Mouse (Mus musculus): ENCODE measurements around the gene Dock2. TPM values are rescaled to one million over a fixed set of nuclear protein-coding genes. Genes with fewer than 3 reads are reported as not detected.
A peak's percentile ranks its signal among the peaks of the same experiment; 100 is the strongest.
"Not testable (repeated sequence)": the region's sequence is repeated elsewhere in the genome, so short reads cannot be mapped to it uniquely, and the experiment has no call there.

Gene Dock2
- 48.9 and 50.5 TPM in 2 replicates for polyA plus RNA-seq (2012; rRNA removed)

GRCm38 (mm10) chr11:34783587-34784043, at the start of gene Dock2:
Gene Dock2 (minus strand): TSS chr11:34783892.
- H3K27me3 ChIP-seq (ENCODE audit: control insufficient read depth, insufficient read depth, low read length), result no peaks in the 10 kb centered on the region
- H3K36me3 ChIP-seq (ENCODE audit: control insufficient read depth, insufficient read depth, low read length), result peaks cover 8% of the 10 kb centered on the region
- peak; percentile 80 for DNase-seq
- TF ChIP-seq POLR2A (IDR thresholded peaks at IDR 0.05; ENCODE audit: control insufficient read depth, extremely low read depth, insufficient read depth, low read length, poor library complexity) (peak; percentile 65; the same call in 1 of the 2 replicates), CTCF (IDR thresholded peaks at IDR 0.05; ENCODE audit: borderline replicate concordance, control insufficient read depth, extremely low read depth, insufficient read depth, low read length, poor library complexity) (0 out of 2 replicates have a peak, but pooled peaks have one; percentile 9)
- H3K27ac ChIP-seq (ENCODE audit: control insufficient read depth, insufficient read depth, low read length), result peak within 1 kb of the TSS; percentile 90
- WGBS, result 5% methylated on average over 12 of the region's 12 CpGs
- peak within 1 kb of the TSS; percentile 91 for H3K4me3 ChIP-seq (ENCODE audit: control insufficient read depth, insufficient read depth, low read length)
- peaks cover 27% of the 10 kb centered on the region for H3K4me1 ChIP-seq (replicated peaks; ENCODE audit: control insufficient read depth, insufficient read depth, low read length)

DNA sequence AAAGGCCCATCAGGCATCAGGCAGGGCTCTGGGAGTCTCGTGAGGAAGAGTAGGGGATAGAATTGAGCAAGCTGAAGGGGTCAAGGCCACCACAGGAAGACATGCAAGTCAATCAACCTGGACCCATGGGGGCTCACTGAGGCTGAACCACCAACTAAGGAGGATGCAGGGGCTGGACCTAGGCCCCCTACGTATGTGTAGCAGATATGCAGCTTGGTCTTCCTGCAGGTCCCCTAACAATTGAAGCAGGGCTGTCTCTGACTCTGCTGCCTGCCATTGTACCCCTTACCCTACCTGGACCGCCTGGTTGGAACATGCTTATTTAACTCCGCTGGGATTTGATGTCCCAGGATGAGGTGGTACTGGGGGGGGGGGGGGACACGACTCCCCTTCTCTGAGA, 49.0 kb upstream of the Dock2 start:
- peak overlapping the region; percentile 42 for H3K4me3 ChIP-seq (ENCODE audit: control insufficient read depth, insufficient read depth, low read length)
- DNase-seq, result no peak
- 21% methylated on average over 5 of the region's 5 CpGs for WGBS

GRCm38 (mm10) chr11:34827803-34828202, 44.1 kb upstream of the Dock2 start:
- TF ChIP-seq CTCF (IDR thresholded peaks at IDR 0.05; ENCODE audit: borderline replicate concordance, control insufficient read depth, extremely low read depth, insufficient read depth, low read length, poor library complexity) (no peak), POLR2A (IDR thresholded peaks at IDR 0.05; ENCODE audit: control insufficient read depth, extremely low read depth, insufficient read depth, low read length, poor library complexity) (no peak)
- H3K4me3 ChIP-seq (ENCODE audit: control insufficient read depth, insufficient read depth, low read length), result no peak overlapping the region
- 95% methylated on average over 3 of the region's 3 CpGs for WGBS
- H3K4me1 ChIP-seq (replicated peaks; ENCODE audit: control insufficient read depth, insufficient read depth, low read length), result peaks cover 5% of the 10 kb centered on the region
- no peak for DNase-seq
- no peak overlapping the region for H3K27ac ChIP-seq (ENCODE audit: control insufficient read depth, insufficient read depth, low read length)
- H3K36me3 ChIP-seq (ENCODE audit: control insufficient read depth, insufficient read depth, low read length), result peaks cover 39% of the 10 kb centered on the region
- no peaks in the 10 kb centered on the region for H3K27me3 ChIP-seq (ENCODE audit: control insufficient read depth, insufficient read depth, low read length)

More for the DNA sequence above, 49.0 kb upstream of the Dock2 start:
- Histone ChIP-seq H3K4me1 (replicated peaks; ENCODE audit: control insufficient read depth, insufficient read depth, low read length) (peaks cover 13% of the 10 kb centered on the region), H3K27me3 (ENCODE audit: control insufficient read depth, insufficient read depth, low read length) (no peaks in the 10 kb centered on the region), H3K27ac (ENCODE audit: control insufficient read depth, insufficient read depth, low read length) (no peak overlapping the region), H3K36me3 (ENCODE audit: control insufficient read depth, insufficient read depth, low read length) (peaks cover 18% of the 10 kb centered on the region)
- TF ChIP-seq CTCF (IDR thresholded peaks at IDR 0.05; ENCODE audit: borderline replicate concordance, control insufficient read depth, extremely low read depth, insufficient read depth, low read length, poor library complexity) (no peak), POLR2A (IDR thresholded peaks at IDR 0.05; ENCODE audit: control insufficient read depth, extremely low read depth, insufficient read depth, low read length, poor library complexity) (no peak)

DNA sequence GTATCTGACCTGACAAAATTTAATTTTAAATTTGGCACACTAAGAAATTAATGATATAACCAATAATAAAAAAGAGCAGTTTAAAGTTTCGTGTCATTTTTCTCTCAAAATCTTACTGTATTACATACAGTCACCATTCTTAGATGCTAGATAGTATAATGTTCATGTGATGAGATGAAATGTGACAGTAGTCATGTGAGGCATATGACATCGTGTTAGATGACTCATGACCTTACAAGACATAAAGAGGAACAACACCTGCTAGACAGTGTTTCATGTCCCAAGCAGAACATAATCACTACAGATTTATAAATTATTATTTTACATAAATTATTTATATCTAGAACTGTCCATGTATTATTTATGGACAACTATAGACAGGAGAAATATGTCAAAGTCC, 43.2 kb upstream of the Dock2 start:
- Histone ChIP-seq H3K4me3 (ENCODE audit: control insufficient read depth, insufficient read depth, low read length) (no peak overlapping the region), H3K4me1 (replicated peaks; ENCODE audit: control insufficient read depth, insufficient read depth, low read length) (no peaks in the 10 kb centered on the region), H3K27me3 (ENCODE audit: control insufficient read depth, insufficient read depth, low read length) (no peaks in the 10 kb centered on the region), H3K27ac (ENCODE audit: control insufficient read depth, insufficient read depth, low read length) (no peak overlapping the region), H3K36me3 (ENCODE audit: control insufficient read depth, insufficient read depth, low read length) (peaks cover 45% of the 10 kb centered on the region)
- TF ChIP-seq POLR2A (IDR thresholded peaks at IDR 0.05; ENCODE audit: control insufficient read depth, extremely low read depth, insufficient read depth, low read length, poor library complexity), result no peak
- TF ChIP-seq CTCF (IDR thresholded peaks at IDR 0.05; ENCODE audit: borderline replicate concordance, control insufficient read depth, extremely low read depth, insufficient read depth, low read length, poor library complexity), result no peak
- 92% methylated on average over 2 of the region's 2 CpGs for WGBS
- no peak for DNase-seq

- Histone ChIP-seq H3K4me1 (replicated peaks; ENCODE audit: control insufficient read depth, insufficient read depth, low read length) (no peaks in the 10 kb centered on the region), H3K27ac (ENCODE audit: control insufficient read depth, insufficient read depth, low read length) (no peak overlapping the region), H3K4me3 (ENCODE audit: control insufficient read depth, insufficient read depth, low read length) (no peak overlapping the region), H3K27me3 (ENCODE audit: control insufficient read depth, insufficient read depth, low read length) (no peaks in the 10 kb centered on the region), H3K36me3 (ENCODE audit: control insufficient read depth, insufficient read depth, low read length) (peaks cover 54% of the 10 kb centered on the region)
- no peak for DNase-seq
- TF ChIP-seq POLR2A (IDR thresholded peaks at IDR 0.05; ENCODE audit: control insufficient read depth, extremely low read depth, insufficient read depth, low read length, poor library complexity) (no peak), CTCF (IDR thresholded peaks at IDR 0.05; ENCODE audit: borderline replicate concordance, control insufficient read depth, extremely low read depth, insufficient read depth, low read length, poor library complexity) (no peak)
- WGBS, result 95% methylated on average over 4 of the region's 4 CpGs
Observed at GRCm38 (mm10) chr11:34824791-34825190, 41.1 kb upstream of the Dock2 start.

GRCm38 (mm10) chr11:34814767-34815166, 31.1 kb upstream of the Dock2 start:
- TF ChIP-seq CTCF (IDR thresholded peaks at IDR 0.05; ENCODE audit: borderline replicate concordance, control insufficient read depth, extremely low read depth, insufficient read depth, low read length, poor library complexity), result no peak
- TF ChIP-seq POLR2A (IDR thresholded peaks at IDR 0.05; ENCODE audit: control insufficient read depth, extremely low read depth, insufficient read depth, low read length, poor library complexity), result no peak
- Histone ChIP-seq H3K4me1 (replicated peaks; ENCODE audit: control insufficient read depth, insufficient read depth, low read length) (no peaks in the 10 kb centered on the region), H3K36me3 (ENCODE audit: control insufficient read depth, insufficient read depth, low read length) (peaks cover 34% of the 10 kb centered on the region), H3K27ac (ENCODE audit: control insufficient read depth, insufficient read depth, low read length) (no peak overlapping the region), H3K4me3 (ENCODE audit: control insufficient read depth, insufficient read depth, low read length) (no peak overlapping the region), H3K27me3 (ENCODE audit: control insufficient read depth, insufficient read depth, low read length) (no peaks in the 10 kb centered on the region)
- WGBS, result 13% methylated on average over 2 of the region's 2 CpGs
- DNase-seq, result no peak

DNA sequence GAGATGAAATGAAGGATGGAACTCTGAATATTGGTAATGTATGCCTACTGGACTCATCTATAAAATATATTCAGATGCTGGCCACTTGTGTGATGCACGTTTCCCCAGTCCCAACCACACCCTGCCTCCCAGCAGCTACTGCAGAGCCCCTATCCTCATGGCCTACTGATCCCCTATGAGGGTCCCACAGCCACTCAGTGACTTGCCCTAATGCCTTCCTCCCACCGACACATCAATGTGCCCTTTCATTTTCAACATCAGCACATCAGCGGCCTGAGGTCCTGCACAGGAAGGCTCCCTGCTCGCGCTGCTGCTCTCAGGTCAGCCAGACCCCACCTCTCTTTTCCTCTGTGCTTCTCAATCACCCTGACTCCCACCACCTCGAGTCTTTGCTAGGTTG, 30.6 kb upstream of the Dock2 start:
- no peak for TF ChIP-seq CTCF (IDR thresholded peaks at IDR 0.05; ENCODE audit: borderline replicate concordance, control insufficient read depth, extremely low read depth, insufficient read depth, low read length, poor library complexity)
- TF ChIP-seq POLR2A (IDR thresholded peaks at IDR 0.05; ENCODE audit: control insufficient read depth, extremely low read depth, insufficient read depth, low read length, poor library complexity), result no peak
- Histone ChIP-seq H3K27me3 (ENCODE audit: control insufficient read depth, insufficient read depth, low read length) (no peaks in the 10 kb centered on the region), H3K27ac (ENCODE audit: control insufficient read depth, insufficient read depth, low read length) (no peak overlapping the region), H3K36me3 (ENCODE audit: control insufficient read depth, insufficient read depth, low read length) (peaks cover 31% of the 10 kb centered on the region), H3K4me3 (ENCODE audit: control insufficient read depth, insufficient read depth, low read length) (no peak overlapping the region), H3K4me1 (replicated peaks; ENCODE audit: control insufficient read depth, insufficient read depth, low read length) (no peaks in the 10 kb centered on the region)
- WGBS, result 98% methylated on average over 6 of the region's 6 CpGs
- DNase-seq, result no peak

GRCm38 (mm10) chr11:34805026-34805425, 21.3 kb upstream of the Dock2 start:
- H3K27me3 ChIP-seq (ENCODE audit: control insufficient read depth, insufficient read depth, low read length); H3K4me1 ChIP-seq (replicated peaks; ENCODE audit: control insufficient read depth, insufficient read depth, low read length); H3K27ac ChIP-seq (ENCODE audit: control insufficient read depth, insufficient read depth, low read length); H3K4me3 ChIP-seq (ENCODE audit: control insufficient read depth, insufficient read depth, low read length); DNase-seq; H3K36me3 ChIP-seq (ENCODE audit: control insufficient read depth, insufficient read depth, low read length): not testable (repeated sequence)
- 90% methylated on average over 4 of the region's 4 CpGs for WGBS

GRCm38 (mm10) chr11:34798066-34798465, 14.4 kb upstream of the Dock2 start:
- not testable (repeated sequence) for DNase-seq; H3K27me3 ChIP-seq (ENCODE audit: control insufficient read depth, insufficient read depth, low read length); H3K27ac ChIP-seq (ENCODE audit: control insufficient read depth, insufficient read depth, low read length); H3K4me3 ChIP-seq (ENCODE audit: control insufficient read depth, insufficient read depth, low read length); H3K4me1 ChIP-seq (replicated peaks; ENCODE audit: control insufficient read depth, insufficient read depth, low read length); H3K36me3 ChIP-seq (ENCODE audit: control insufficient read depth, insufficient read depth, low read length)
- WGBS, result 92% methylated on average over 8 of the region's 8 CpGs
